ENCODE assay signal across 10 mouse cellular contexts in genomic region chr13:44476901-44477300, GRCm38 (mm10).
A peak's percentile ranks its signal among the peaks of the same experiment; 100 is the strongest.
DNase-seq lines count a peak whose midpoint lies in the region; ATAC-seq lines count a peak whose summit lies in the region.
"Had no signal": no experiment of that assay in that cellular context is flagged by ENCODE, and none has a peak within 500 bp of the region (broad histone marks: within the 10 kb centered on the region; RNA-seq: fewer than 3 reads in every experiment).

No protein-coding gene starts in this region.

- H3K27me3 ChIP-seq in limb, embryonic 13.5 days = no peaks in the 10 kb centered on the region
- no peaks in the 10 kb centered on the region for H3K27me3 ChIP-seq in liver, embryonic 11.5 days (replicated peaks; ENCODE audit: control insufficient read depth, insufficient read depth, low read length)
- H3K27me3 ChIP-seq: neural tube, embryonic 12.5 days had no signal

- no peak overlapping the region for H3K9ac ChIP-seq in limb, embryonic 13.5 days
- H3K9ac ChIP-seq in liver, embryonic 11.5 days (ENCODE audit: low read depth, low read length) = no peak overlapping the region
- H3K9ac ChIP-seq: liver, embryonic 14.5 days; neural tube, embryonic 12.5 days had no signal

- intact Hi-C loops in heart, postnatal 10 days (cut with DNase I) = no loop called here
- intact Hi-C loops in left cerebral cortex, postnatal 25 days (cut with DNase I) = no loop called here

- H3K4me1 ChIP-seq in limb, embryonic 13.5 days = peaks cover 28% of the 10 kb centered on the region
- no peaks in the 10 kb centered on the region for H3K4me1 ChIP-seq in liver, embryonic 11.5 days (replicated peaks; ENCODE audit: control insufficient read depth, insufficient read depth, low read length)

- WGBS in limb, embryonic 13.5 days = 49% methylated on average over 8 of the region's 8 CpGs
- WGBS in liver, embryonic 11.5 days = 61% methylated on average over 8 of the region's 8 CpGs

- H3K4me3 ChIP-seq in limb, embryonic 13.5 days = no peak overlapping the region
- no peak overlapping the region for H3K4me3 ChIP-seq in liver, embryonic 11.5 days (ENCODE audit: low read depth, low read length)
- H3K4me3 ChIP-seq: neural tube, embryonic 12.5 days had no signal

- no peaks in the 10 kb centered on the region for H3K9me3 ChIP-seq in limb, embryonic 13.5 days
- H3K9me3 ChIP-seq in liver, embryonic 11.5 days (ENCODE audit: control insufficient read depth, low read length) = no peaks in the 10 kb centered on the region
- H3K9me3 ChIP-seq: neural tube, embryonic 12.5 days had no signal

- no peak for ATAC-seq in limb, embryonic 13.5 days (ENCODE audit: low FRiP score, low read depth)
- ATAC-seq in liver, embryonic 11.5 days (replicated peaks; ENCODE audit: low FRiP score) = no peak

- H3K27ac ChIP-seq in limb, embryonic 13.5 days = 0 out of 2 replicates have a peak overlapping the region, but pooled peaks have one; percentile 39
- no peak overlapping the region for H3K27ac ChIP-seq in liver, embryonic 11.5 days (ENCODE audit: low read depth, low read length)
- H3K27ac ChIP-seq: liver, embryonic 14.5 days; neural tube, embryonic 12.5 days had no signal

- peak; percentile 33 for DNase-seq in urinary bladder, postnatal 14 days (ENCODE audit: low spot score)
- DNase-seq in urinary bladder, adult 2 months (ENCODE audit: low spot score) = no peak
- DNase-seq in heart, postnatal 10 days = peak; percentile 68 to 78
- DNase-seq in embryo, embryonic 10.5 days (ENCODE audit: low spot score) = no peak
- DNase-seq in left cerebral cortex, postnatal 25 days (ENCODE audit: low spot score in 2 of 2) = no peak
- no peak for DNase-seq in MN1 (ENCODE audit: low spot score)
- no peak for DNase-seq in liver, embryonic 11.5 days (ENCODE audit: low spot score)

- H3K36me3 ChIP-seq in limb, embryonic 13.5 days = no peaks in the 10 kb centered on the region
- H3K36me3 ChIP-seq in liver, embryonic 11.5 days (ENCODE audit: control insufficient read depth, insufficient read depth, low read length) = no peaks in the 10 kb centered on the region
- H3K36me3 ChIP-seq: neural tube, embryonic 12.5 days had no signal

- H3K4me2 ChIP-seq in limb, embryonic 13.5 days (replicated peaks) = 0 out of 2 replicates have a peak overlapping the region, but pooled peaks have one; percentile 32
- H3K4me2 ChIP-seq in liver, embryonic 11.5 days = no peak overlapping the region
- H3K4me2 ChIP-seq: neural tube, embryonic 12.5 days had no signal

Comparison
In these comparisons a context has a peak if more than half of its experiments do, and no peak if none do; other contexts are left out.
1. DNase-seq: peak in urinary bladder, postnatal 14 days (single experiment) and heart, postnatal 10 days (2 of 2); none in urinary bladder, adult 2 months (single experiment), embryo, embryonic 10.5 days (single experiment), left cerebral cortex, postnatal 25 days (0 of 2), MN1 (single experiment) and liver, embryonic 11.5 days (single experiment).